Mouse (Mus musculus) adrenal gland, adult 10 weeks (tissue): ENCODE results near the gene Spag16. TPM values are rescaled to one million over a fixed set of nuclear protein-coding genes. Genes with fewer than 3 reads are reported as not detected.

Experiments
- polyA plus RNA-seq: library from polyadenylated mRNA; stranded (reverse); fragments of 350-450 nt; fragmentation: Illumina TruSeq; extraction: RNeasy Lipid Tissue Mini Kit (QIAGEN cat#74804); gene quantifications from one replicate; pipeline ENCODE4 v1.2.3, GENCODE M21; 2014; ENCODE audit warnings: low read depth, low replicate concordance

The Spag16 gene
- polyA plus RNA-seq: not detected

GRCm38 (mm10) chr1:69826806-69827703, at the start of gene Spag16:
Gene Spag16, plus strand, starts transcription at chr1:69826970.

GRCm38 (mm10) chr1:70725655-70726066, 898.9 kb downstream of the Spag16 start, which contains the start of gene Vwc2l:
Gene Vwc2l, plus strand, starts transcription at chr1:70725715.

Other genes starting within 250 kb of the Spag16 start
- gene Ikzf2, start 139.7 kb upstream of the Spag16 start, polyA plus RNA-seq: 4.4 TPM